In genomic region chr13:9443066-9443465, GRCm38 (mm10) we compare ENCODE assay signal across 26 mouse cellular contexts.
DNase-seq lines count a peak whose midpoint lies in the region; ATAC-seq lines count a peak whose summit lies in the region.
"Had no signal": no experiment of that assay in that cellular context is flagged by ENCODE, and none has a peak within 500 bp of the region (broad histone marks: within the 10 kb centered on the region; RNA-seq: fewer than 3 reads in every experiment).

No protein-coding gene starts in this region.

- peaks cover 3% of the 10 kb centered on the region; the same call in 1 of the 2 replicates for H3K4me1 ChIP-seq in heart, embryonic 11.5 days (ENCODE audit: control insufficient read depth, insufficient read depth, low read length)
- H3K4me1 ChIP-seq in heart, embryonic 16.5 days (ENCODE audit: control insufficient read depth, insufficient read depth, low read length): peaks cover 26% of the 10 kb centered on the region
- H3K4me1 ChIP-seq: forebrain, embryonic 12.5 days; midbrain, embryonic 12.5 days; neural tube, embryonic 13.5 days had no signal

- intact Hi-C loops in heart, postnatal 36 days (cut with DNase I): no loop called here

- H3K36me3 ChIP-seq in heart, embryonic 11.5 days (ENCODE audit: control insufficient read depth, insufficient read depth, low read length): no peaks in the 10 kb centered on the region
- no peaks in the 10 kb centered on the region for H3K36me3 ChIP-seq in heart, embryonic 16.5 days (ENCODE audit: control insufficient read depth, insufficient read depth)
- H3K36me3 ChIP-seq: forebrain, embryonic 12.5 days; G1E; liver, embryonic 12.5 days; midbrain, embryonic 12.5 days had no signal

- peak; percentile 92 for DNase-seq in heart, adult 11 months
- DNase-seq in heart, postnatal 36 days: no peak
- peak; percentile 16 to 37 for DNase-seq in kidney, postnatal 25 days
- no peak for DNase-seq in kidney, postnatal 4 days
- DNase-seq in ZHBTc4 (ENCODE audit: low read depth, low spot score): peak; percentile 38
- no peak for DNase-seq in layer of hippocampus, adult 9-10 months (ENCODE audit: low spot score)
- DNase-seq: adrenal gland, adult 8-10 months; cerebellum, adult 2 months; forebrain, postnatal 0 days; left cerebral cortex, postnatal 4 days; liver, postnatal 0 days; lung, postnatal 36 days; right cerebral cortex, postnatal 4 days; thymus, adult 18-20 months; thymus, postnatal 36 days had no signal

- no peaks in the 10 kb centered on the region for H3K9me3 ChIP-seq in heart, embryonic 11.5 days (replicated peaks; ENCODE audit: control insufficient read depth, low read length)
- 0 out of 2 replicates have a peak, but pooled peaks cover 2% of the 10 kb centered on the region for H3K9me3 ChIP-seq in heart, embryonic 16.5 days (replicated peaks; ENCODE audit: control insufficient read depth, low read length)
- H3K9me3 ChIP-seq: forebrain, embryonic 12.5 days; G1E; liver, embryonic 12.5 days; midbrain, embryonic 12.5 days; neural tube, embryonic 13.5 days had no signal

- H3K4me3 ChIP-seq in heart, embryonic 11.5 days (ENCODE audit: low read depth, low read length): no peak overlapping the region
- no peak overlapping the region for H3K4me3 ChIP-seq in heart, embryonic 16.5 days (ENCODE audit: low read length)
- H3K4me3 ChIP-seq: erythroblast, embryonic 14.5 days; forebrain, embryonic 12.5 days; liver, embryonic 12.5 days; midbrain, embryonic 12.5 days; neural tube, embryonic 13.5 days had no signal

- no peak overlapping the region for H3K4me2 ChIP-seq in heart, embryonic 11.5 days
- no peak overlapping the region for H3K4me2 ChIP-seq in heart, embryonic 16.5 days (ENCODE audit: low read depth, low read length)
- H3K4me2 ChIP-seq: forebrain, embryonic 12.5 days; liver, embryonic 12.5 days; midbrain, embryonic 12.5 days; neural tube, embryonic 13.5 days had no signal

- no peak overlapping the region for H3K27ac ChIP-seq in heart, embryonic 11.5 days (ENCODE audit: low read depth, low read length)
- H3K27ac ChIP-seq in heart, embryonic 16.5 days (ENCODE audit: low read length): peak overlapping the region; percentile 27
- H3K27ac ChIP-seq: forebrain, embryonic 12.5 days; liver, embryonic 12.5 days; midbrain, embryonic 12.5 days; neural tube, embryonic 13.5 days; stomach, postnatal 0 days had no signal

- no peaks in the 10 kb centered on the region for H3K27me3 ChIP-seq in heart, embryonic 11.5 days (ENCODE audit: control insufficient read depth, insufficient read depth, low read length)
- H3K27me3 ChIP-seq in heart, embryonic 16.5 days (ENCODE audit: control insufficient read depth, insufficient read depth, low read length): no peaks in the 10 kb centered on the region
- H3K27me3 ChIP-seq: forebrain, embryonic 12.5 days; liver, embryonic 12.5 days; midbrain, embryonic 12.5 days; neural tube, embryonic 13.5 days had no signal

- ATAC-seq in heart, embryonic 11.5 days (replicated peaks; ENCODE audit: insufficient number of reproducible peaks, low FRiP score, low TSS enrichment): no peak
- no peak for ATAC-seq in heart, embryonic 16.5 days (replicated peaks; ENCODE audit: extremely low read depth, insufficient read depth, low FRiP score)
- ATAC-seq: activated CD4-positive, CD25-positive, alpha-beta regulatory T cell, adult 4 months; forebrain, postnatal 0 days; hindbrain, embryonic 16.5 days; liver, embryonic 12.5 days; liver, postnatal 0 days had no signal

- no peak overlapping the region for H3K9ac ChIP-seq in heart, embryonic 11.5 days (ENCODE audit: low read depth, low read length)
- no peak overlapping the region for H3K9ac ChIP-seq in heart, embryonic 16.5 days (ENCODE audit: low read length)
- H3K9ac ChIP-seq: forebrain, embryonic 12.5 days; forebrain, postnatal 0 days; liver, embryonic 12.5 days; liver, postnatal 0 days; midbrain, embryonic 12.5 days; neural tube, embryonic 13.5 days had no signal

- WGBS in heart, embryonic 11.5 days (ENCODE audit: insufficient replicate concordance): 79% methylated on average over 4 of the region's 4 CpGs
- 47% methylated on average over 4 of the region's 4 CpGs for whole genome bisulfite sequencing in heart, embryonic 16.5 days

Comparison
In these comparisons a context has a peak if more than half of its experiments do, and no peak if none do; other contexts are left out.
1. DNase-seq: peak in heart, adult 11 months (single experiment), kidney, postnatal 25 days (2 of 2) and ZHBTc4 (single experiment); none in heart, postnatal 36 days (0 of 2), kidney, postnatal 4 days (0 of 2) and layer of hippocampus, adult 9-10 months (single experiment).